Mouse (Mus musculus): ENCODE measurements around the gene Grasp.
A peak's percentile ranks its signal among the peaks of the same experiment; 100 is the strongest.

Grasp gene

GRCm38 (mm10) chr15:101224006-101224906 lies at the start of gene Grasp:
Gene Grasp, plus strand, starts transcription at chr15:101224188.
- DNase-seq (ENCODE audit: low spot score) = peak; percentile 48

GRCm38 (mm10) chr15:101174294-101175130 lies 49.5 kb upstream of the Grasp start:
- no peak for DNase-seq (ENCODE audit: low spot score)

- no peak for DNase-seq (ENCODE audit: low spot score)
These were observed 48.9 kb upstream of the Grasp start for GRCm38 (mm10) chr15:101175131-101175460.

GRCm38 (mm10) chr15:101175613-101176283 lies 48.2 kb upstream of the Grasp start:
- DNase-seq (ENCODE audit: low spot score) = no peak

- no peak for DNase-seq (ENCODE audit: low spot score)
These were observed 47.7 kb upstream of the Grasp start for GRCm38 (mm10) chr15:101176284-101176680.

- no peak for DNase-seq (ENCODE audit: low spot score)
These were observed 46.9 kb upstream of the Grasp start for GRCm38 (mm10) chr15:101176795-101177691.

GRCm38 (mm10) chr15:101180363-101181105 lies 43.5 kb upstream of the Grasp start:
- no peak for DNase-seq (ENCODE audit: low spot score)

- no peak for DNase-seq (ENCODE audit: low spot score)
These were observed 42.9 kb upstream of the Grasp start for GRCm38 (mm10) chr15:101181106-101181466.

GRCm38 (mm10) chr15:101181500-101181899 lies 42.5 kb upstream of the Grasp start:
- no peak for DNase-seq (ENCODE audit: low spot score)

- no peak for DNase-seq (ENCODE audit: low spot score)
These were observed 41.3 kb upstream of the Grasp start for GRCm38 (mm10) chr15:101182676-101183075.

GRCm38 (mm10) chr15:101184300-101184699 lies 39.7 kb upstream of the Grasp start:
- no peak for DNase-seq (ENCODE audit: low spot score)

- DNase-seq (ENCODE audit: low spot score) = no peak
These were observed 38.4 kb upstream of the Grasp start for GRCm38 (mm10) chr15:101185549-101185948.

GRCm38 (mm10) chr15:101187907-101188306 lies 36.1 kb upstream of the Grasp start:
- no peak for DNase-seq (ENCODE audit: low spot score)

- no peak for DNase-seq (ENCODE audit: low spot score)
These were observed 33.8 kb upstream of the Grasp start for GRCm38 (mm10) chr15:101189981-101190761.

GRCm38 (mm10) chr15:101190762-101191150 lies 33.2 kb upstream of the Grasp start:
- DNase-seq (ENCODE audit: low spot score) = no peak

GRCm38 (mm10) chr15:101191459-101192259 lies 32.3 kb upstream of the Grasp start:
- DNase-seq (ENCODE audit: low spot score) = no peak

GRCm38 (mm10) chr15:101192260-101192640 lies 31.7 kb upstream of the Grasp start:
- DNase-seq (ENCODE audit: low spot score) = no peak

GRCm38 (mm10) chr15:101192651-101193050 lies 31.3 kb upstream of the Grasp start:
- no peak for DNase-seq (ENCODE audit: low spot score)

GRCm38 (mm10) chr15:101193971-101194370 lies 30.0 kb upstream of the Grasp start:
- no peak for DNase-seq (ENCODE audit: low spot score)

Data from spleen, adult 12 weeks (tissue).